Mouse (Mus musculus): ENCODE measurements around the gene 4430402I18Rik.

Gene 4430402I18Rik

GRCm38 (mm10) chr19:28902806-28903205, 64.8 kb downstream of the 4430402I18Rik start:
- no peak for DNase-seq (ENCODE audit: low read depth in 2 of 2, low spot score in 2 of 2)

DNA sequence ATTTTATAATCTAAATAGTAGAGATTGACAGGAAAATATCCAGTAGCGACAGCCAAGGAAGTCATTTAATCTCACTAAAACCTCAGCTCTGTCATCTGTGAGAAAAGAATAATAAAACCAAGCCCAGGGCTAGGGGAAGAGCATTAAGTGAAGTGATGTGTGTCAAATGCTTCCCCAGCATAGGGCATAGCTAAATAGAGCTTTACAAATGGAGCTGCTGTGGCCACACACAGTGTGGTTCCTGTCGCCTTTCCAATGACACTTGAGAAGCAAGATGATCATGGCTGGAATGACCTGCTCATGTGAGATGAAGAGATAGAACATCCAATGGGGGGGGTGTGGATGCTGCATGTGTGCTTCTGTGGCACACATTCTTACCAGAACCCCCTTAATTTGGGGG, 65.5 kb downstream of the 4430402I18Rik start:
- DNase-seq (ENCODE audit: low read depth in 2 of 2, low spot score in 2 of 2) = no peak

- DNase-seq (ENCODE audit: low read depth in 2 of 2, low spot score in 2 of 2) = no peak
These were observed 66.8 kb downstream of the 4430402I18Rik start for GRCm38 (mm10) chr19:28900771-28901170.

- DNase-seq (ENCODE audit: low read depth in 2 of 2, low spot score in 2 of 2) = no peak
These were observed 70.1 kb downstream of the 4430402I18Rik start for GRCm38 (mm10) chr19:28897497-28897896.

GRCm38 (mm10) chr19:28896639-28897038, 71.0 kb downstream of the 4430402I18Rik start:
- no peak for DNase-seq (ENCODE audit: low read depth in 2 of 2, low spot score in 2 of 2)

DNA sequence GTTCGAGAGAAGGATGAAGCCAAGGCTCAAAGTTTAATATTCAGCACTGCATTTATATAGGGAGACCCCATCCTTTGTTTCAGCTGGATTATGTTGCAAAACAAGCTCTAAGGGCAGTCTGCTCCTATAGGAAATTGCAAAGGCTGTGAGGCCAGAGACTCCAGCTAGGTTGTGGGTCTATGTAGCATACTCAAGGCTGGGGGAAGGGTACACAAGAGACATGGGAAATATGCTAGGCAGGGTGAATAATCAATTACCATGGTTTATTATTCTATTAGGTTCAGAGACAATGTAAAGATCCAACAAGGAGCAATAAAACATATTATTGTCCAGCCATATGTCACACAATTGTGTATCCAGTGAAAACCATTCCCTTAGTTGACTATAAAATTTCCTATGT, 75.7 kb downstream of the 4430402I18Rik start:
- no peak for DNase-seq (ENCODE audit: low read depth in 2 of 2, low spot score in 2 of 2)

DNA sequence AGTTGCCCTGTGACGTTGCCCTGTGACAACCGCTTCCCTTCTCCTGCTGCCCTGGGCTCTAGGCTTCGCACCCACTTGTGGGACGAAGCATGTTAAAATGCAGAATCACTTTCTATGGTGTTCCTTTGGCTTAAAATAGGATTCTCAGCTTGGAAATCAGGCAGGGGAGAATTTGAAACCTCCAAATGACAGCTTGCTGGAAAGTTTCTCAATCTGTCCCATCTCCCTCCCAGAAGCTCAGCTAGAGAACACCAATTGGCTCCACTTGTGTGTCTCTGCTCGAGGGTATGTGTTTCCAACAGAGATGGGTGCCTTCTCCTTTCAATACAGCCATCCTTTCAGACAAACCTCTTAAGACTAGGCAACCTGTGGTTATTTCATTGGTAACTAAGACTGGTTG, 76.4 kb downstream of the 4430402I18Rik start:
- no peak for DNase-seq (ENCODE audit: low read depth in 2 of 2, low spot score in 2 of 2)

DNA sequence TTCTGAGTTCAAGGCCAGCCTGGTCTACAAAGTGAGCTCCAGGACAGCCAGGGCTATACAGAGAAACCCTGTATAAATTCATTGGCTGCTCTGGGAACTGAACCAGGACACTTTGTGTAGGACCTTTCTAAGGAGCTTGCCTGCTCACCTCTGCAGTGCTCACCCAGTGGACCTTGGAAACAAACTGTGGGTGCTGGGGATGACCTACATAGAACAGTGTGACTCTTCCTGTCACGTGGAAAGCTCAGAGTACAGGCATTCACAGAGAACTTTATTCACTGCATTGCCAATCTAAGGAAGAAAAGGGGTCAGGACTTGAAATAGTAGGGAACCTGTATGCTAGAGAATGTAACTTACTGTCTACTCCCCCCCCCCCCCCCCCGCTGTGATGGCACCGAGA, 78.3 kb downstream of the 4430402I18Rik start:
- no peak for DNase-seq (ENCODE audit: low read depth in 2 of 2, low spot score in 2 of 2)

DNA sequence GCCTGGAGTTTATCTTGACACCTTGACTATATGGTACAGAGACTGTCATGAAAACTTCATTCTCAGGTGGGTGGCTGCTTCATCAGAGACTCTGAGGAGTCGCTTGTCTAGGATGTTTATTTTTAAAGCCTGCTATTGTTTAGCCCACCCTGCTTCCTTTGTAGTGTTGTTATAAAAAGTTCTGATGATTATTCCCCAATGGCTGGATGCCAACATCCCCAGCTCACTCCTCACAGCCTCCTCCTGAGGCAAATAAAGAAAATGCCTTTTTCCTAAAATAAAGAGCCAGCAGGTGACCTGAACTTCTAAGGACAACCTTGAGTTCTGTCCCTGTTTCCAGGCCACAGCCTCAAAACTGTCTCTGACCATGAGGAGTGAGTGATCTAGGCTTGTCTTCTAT, 79.1 kb downstream of the 4430402I18Rik start:
- DNase-seq (ENCODE audit: low read depth in 2 of 2, low spot score in 2 of 2) = no peak

DNA sequence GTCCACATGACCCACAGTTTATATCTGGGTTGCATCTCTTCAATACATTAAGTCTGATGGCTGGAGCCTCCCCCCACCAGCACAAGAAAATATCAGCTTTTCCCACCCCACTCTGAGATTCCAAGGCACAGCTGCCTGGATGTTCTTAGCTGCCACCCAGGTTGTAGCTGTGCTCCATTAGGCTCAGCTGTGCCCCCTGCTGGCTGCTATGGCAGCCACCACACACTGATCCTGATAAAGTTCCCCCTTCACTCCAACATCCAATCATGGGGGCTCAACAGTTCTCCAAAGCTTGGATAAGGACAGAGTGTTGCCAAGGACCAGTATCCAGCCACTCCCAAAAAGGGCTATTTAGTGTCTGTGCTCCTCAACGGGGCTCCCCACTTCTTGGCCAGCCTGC, 84.5 kb downstream of the 4430402I18Rik start:
- no peak for DNase-seq (ENCODE audit: low read depth in 2 of 2, low spot score in 2 of 2)

DNA sequence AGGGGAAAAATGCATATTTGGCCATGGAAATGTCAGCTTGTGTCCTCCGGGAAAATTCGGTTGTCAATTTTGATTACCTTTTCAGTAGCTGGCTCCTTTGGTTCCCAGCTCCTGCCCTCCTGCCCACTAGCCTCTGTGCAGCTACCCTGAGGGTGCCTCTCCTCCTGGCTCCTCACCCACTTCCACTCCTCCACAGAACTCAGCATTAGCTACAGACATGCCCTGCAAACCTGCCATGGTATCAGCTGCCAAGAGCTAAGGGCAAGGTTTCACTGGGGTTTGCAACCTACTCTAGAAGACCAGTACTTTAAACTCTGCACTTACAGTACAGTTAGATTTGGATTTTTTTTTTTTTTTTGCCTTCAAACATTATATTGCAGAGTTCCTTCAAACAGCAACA, 88.1 kb downstream of the 4430402I18Rik start:
- no peak for DNase-seq (ENCODE audit: low read depth in 2 of 2, low spot score in 2 of 2)

DNA sequence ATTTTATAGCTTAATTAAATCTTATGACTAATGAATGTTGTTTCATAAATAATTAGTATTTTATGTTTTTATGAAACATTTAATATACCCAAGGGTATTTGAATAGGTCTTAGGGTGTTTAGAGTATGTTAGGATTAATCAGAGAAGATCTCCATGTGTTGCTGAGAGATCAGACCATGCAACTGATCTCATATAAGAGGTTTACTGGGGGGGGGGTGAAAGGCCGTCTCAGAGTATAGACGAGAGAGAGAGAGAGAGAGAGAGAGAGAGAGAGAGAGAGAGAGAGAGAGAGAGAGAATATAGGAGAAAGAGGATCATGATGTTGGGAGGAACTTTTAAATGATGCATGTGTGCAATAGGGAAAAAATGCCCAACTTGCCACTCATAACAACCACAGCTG, 97.2 kb downstream of the 4430402I18Rik start:
- DNase-seq (ENCODE audit: low read depth in 2 of 2, low spot score in 2 of 2) = no peak

DNA sequence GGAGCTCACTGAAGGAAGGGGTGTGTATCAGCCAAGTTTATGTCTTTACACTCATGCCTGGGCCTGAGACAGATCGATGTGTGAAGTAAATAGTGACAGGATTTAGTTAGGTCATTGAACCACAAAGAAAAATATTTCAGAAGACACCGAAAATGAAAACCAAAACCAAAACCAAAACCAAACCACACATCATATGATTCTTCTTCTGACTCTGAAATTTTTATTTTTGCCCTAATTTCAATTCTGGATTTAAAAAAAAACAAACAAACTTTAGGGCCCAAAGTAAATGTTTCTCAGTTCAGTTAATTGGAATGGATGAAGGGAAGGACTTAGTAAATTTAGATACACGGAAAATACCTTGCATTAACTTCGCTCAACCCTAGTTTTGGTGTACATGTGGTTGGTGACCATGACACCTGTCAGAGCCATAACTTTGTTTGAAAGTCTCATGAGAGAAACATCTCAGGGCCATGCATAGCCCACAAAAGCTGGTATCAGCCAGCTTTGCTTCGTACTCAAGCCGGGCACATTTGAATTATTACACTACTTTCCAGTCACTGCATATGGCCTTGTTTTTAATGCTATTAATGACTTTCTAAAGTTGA, 98.2 kb downstream of the 4430402I18Rik start:
- no peak for DNase-seq (ENCODE audit: low read depth in 2 of 2, low spot score in 2 of 2)

GRCm38 (mm10) chr19:28865501-28865900, 102.1 kb downstream of the 4430402I18Rik start:
- DNase-seq (ENCODE audit: low read depth in 2 of 2, low spot score in 2 of 2) = no peak

DNA sequence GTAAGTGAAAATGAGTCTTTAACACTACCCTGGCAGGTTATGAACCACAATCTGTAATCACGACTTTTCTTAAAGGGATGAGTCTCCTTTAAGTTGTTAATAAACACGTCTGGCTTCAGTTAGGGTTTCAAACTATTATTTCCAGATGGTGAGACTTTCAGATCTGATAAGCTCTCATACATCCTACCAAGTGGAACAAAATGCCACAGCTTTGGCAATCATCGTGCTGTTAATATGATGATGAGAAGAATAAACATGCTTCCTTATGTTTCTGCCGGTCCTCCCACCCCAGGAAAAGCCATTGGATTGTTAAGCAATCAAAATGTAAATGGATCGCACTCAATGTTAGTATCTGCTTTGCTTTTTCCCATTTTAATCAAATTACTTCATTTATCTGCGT, 102.6 kb downstream of the 4430402I18Rik start:
- DNase-seq (ENCODE audit: low read depth in 2 of 2, low spot score in 2 of 2) = no peak

DNA sequence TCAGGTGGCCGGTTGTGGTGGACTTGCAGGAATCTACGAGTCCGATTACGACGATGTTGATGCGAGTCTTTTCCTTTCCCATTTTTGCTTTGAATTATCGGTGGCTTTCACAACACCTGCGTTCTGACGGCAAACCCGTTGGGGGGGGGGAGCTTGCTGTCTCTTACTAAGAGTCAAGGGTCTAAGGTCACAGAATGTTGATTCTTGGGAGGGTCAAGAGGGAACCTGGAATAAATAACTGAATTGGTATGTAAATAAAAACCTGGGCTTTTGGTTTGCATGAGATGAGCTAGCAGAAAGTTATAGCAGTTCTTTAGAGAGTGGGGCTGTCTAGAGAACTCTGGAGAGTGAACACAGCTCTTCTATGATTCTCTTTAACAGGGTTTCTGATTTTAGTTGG, 104.0 kb downstream of the 4430402I18Rik start:
- no peak for DNase-seq (ENCODE audit: low read depth in 2 of 2, low spot score in 2 of 2)

- DNase-seq (ENCODE audit: low read depth in 2 of 2, low spot score in 2 of 2) = no peak
These were observed 107.4 kb downstream of the 4430402I18Rik start for GRCm38 (mm10) chr19:28860246-28860645.

DNA sequence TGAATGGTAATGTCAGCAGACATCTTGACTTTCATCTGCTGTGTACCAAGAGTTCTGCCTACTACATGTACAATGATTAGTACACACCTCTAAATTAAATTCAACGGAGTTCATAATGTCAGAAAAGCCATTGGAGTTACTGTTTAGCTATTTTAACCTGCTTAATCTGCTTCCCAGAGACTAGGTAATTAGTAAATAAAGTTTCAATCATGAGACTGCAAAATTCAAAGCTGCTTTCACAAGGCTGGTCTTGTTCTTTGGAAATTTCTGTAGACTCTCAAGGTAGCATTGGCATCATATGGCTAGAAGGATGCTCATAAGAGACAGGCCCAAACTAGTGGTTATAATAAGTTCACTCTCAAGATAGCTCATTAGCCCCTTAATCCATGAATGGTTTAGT, 112.8 kb downstream of the 4430402I18Rik start:
- DNase-seq (ENCODE audit: low read depth in 2 of 2, low spot score in 2 of 2) = no peak

- DNase-seq (ENCODE audit: low read depth in 2 of 2, low spot score in 2 of 2) = no peak
These were observed 115.6 kb downstream of the 4430402I18Rik start for GRCm38 (mm10) chr19:28852001-28852400.

DNA sequence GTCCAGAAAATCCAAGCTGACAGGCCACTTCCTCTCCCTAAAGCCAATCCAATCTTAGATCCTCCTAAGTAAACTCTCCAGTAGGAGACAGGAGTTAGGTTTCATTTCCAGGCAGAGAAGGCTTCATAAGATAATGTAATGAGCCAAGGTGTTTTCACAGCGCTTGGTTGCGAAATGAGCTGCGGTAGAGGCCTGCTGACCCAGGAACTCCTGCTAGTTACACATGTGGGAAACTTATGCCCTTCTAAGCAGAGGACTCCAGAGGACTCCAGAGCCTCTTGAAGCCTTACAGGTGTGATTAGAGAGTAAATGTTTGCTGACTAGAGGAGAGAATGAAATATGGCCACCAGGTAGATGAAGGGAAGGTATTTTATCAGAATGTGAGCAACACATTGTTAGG, 117.1 kb downstream of the 4430402I18Rik start:
- no peak for DNase-seq (ENCODE audit: low read depth in 2 of 2, low spot score in 2 of 2)

DNA sequence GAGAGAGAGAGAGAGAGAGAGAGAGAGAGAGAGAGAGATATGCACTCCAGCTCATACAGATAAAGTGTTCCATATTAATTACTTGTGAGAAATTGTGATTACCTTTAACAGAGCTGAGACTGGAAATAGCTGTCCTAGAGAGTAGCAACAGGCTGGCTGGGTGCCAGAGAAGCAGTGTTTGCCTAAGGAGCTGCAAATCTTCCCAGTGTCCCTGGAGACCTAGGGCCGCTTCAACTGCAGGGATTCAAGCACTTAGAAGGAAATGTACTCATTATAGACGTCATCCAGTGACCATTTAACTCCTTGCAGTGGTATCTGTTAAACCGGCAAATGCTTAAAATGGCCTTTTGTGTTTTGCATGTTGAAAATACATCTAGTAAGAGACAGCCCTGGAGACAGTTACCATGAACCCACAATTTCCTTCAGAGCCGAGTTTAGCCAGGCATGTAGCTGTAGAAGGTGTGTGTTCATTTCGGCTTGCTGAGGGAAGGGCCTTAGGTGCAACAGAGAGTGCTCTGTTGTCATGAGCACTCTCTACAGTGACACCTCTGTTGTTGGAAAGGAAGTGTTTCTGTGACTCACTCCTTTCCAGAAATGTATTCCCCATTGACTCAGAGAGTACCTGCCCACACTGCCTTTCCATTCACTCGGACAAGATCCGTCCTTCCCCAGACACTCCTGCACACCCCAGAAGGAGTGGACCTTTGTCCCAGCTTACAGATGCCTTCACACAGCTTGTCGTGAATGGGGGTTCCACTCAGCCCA, 122.5 kb downstream of the 4430402I18Rik start:
- no peak for DNase-seq (ENCODE audit: low read depth in 2 of 2, low spot score in 2 of 2)
